Mouse (Mus musculus) layer of hippocampus, adult 8-10 months (tissue): ENCODE data around the gene Mrps21. TPM values are rescaled to one million over a fixed set of nuclear protein-coding genes. Genes with fewer than 3 reads are reported as not detected.
"Not testable (repeated sequence)": the region's sequence is repeated elsewhere in the genome, so short reads cannot be mapped to it uniquely, and the experiment has no call there.

ENCODE experiments used
- DNase-seq, 2 experiments: peaks; one replicate each; pipeline ENCODE4 v3.0.0; 2022; ENCODE audit warnings: low spot score in 2 of 2
- total RNA-seq, 4 experiments: library from RNA; stranded (reverse); gene quantifications; 2 replicates each; pipeline ENCODE4 v1.2.4; 2022

Mrps21 gene
- total RNA-seq: 100 to 1,000 TPM; 125 to 159 (median 138) TPM

DNA sequence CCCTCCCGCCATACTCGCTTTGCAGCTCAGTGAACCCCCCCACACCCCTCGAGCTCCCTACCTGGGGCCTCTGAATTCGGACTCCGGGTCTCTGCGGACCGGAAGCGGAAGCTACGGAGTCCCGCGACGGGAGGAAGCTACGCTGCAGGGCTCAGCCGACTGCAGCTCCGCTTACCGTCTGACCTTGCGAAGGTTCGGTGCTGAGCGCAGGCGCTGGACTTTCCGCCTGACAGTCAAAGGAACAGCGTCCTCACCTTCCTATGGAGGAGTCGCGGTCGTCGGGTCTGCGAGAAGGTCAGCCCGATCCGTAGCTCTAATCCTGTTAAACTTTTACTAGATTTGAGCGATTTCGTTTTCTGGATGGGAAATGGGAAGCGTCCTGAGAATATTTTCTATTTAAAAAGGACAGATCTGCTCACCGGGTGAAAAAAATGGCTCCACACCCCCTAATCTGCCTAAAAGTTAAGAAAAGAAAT, at the start of gene Mrps21:
Gene Mrps21, minus strand, starts transcription at position 128 of the 476 bp plus-strand sequence.
- DNase-seq: peak; percentile 77 to 79

DNA sequence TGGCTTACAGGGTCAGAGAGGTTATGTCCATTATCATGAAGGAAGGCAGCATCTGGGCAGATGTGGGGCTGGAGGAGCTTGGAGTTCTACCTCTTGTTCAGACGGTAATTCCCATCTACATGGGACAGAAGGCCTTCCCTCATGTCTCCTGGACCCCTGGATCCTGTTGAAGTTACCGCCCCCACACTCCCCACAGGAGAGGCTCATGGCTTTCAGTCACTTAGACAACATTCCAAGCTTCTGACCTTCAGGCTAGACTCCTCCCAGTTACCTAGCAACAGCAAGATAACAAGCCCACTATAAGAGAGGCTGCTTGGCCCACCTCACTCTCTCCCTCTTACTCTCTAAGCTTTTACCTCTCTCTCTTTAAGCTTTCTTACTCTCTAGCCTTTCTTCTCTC, 49.2 kb upstream of the Mrps21 start:
- not testable (repeated sequence) for DNase-seq

DNA sequence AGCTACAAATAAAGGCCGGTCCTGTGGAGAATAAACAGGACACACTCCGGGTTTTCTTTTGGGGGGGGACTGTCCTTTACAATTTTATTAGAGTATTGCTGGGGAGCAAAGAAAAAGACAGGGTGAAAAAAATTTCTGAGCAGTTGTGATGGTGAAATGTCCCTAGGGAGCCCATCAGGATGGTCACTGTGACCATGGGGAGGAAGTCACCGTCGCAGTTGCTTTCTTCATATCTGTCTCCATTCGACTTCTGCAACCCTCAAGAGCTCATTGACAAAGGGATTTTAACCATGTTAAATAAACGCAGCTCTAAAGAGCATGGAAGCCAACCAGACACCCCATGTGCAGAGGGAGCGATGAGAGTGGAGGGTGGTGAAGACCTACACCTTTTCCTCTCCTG, 45.4 kb upstream of the Mrps21 start:
- no peak for DNase-seq

DNA sequence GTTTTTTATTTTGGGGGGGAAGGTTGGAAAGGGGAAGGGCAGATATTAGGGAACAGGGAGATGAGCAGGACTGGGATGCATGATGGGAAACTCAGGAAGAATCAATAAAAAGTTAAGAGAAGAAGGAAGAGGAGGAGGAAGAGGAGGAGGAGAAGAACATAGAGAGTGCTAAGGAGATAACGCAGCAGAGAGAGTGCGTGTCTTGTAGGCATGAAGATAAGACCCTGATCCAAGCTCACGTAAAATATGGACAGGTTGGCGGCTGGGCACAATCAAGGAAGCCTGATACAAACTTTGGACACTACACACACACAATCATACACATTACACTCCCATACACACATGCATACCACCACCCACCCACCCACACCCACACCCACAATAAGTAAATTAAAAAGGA, 43.4 kb upstream of the Mrps21 start:
- no peak for DNase-seq

DNA sequence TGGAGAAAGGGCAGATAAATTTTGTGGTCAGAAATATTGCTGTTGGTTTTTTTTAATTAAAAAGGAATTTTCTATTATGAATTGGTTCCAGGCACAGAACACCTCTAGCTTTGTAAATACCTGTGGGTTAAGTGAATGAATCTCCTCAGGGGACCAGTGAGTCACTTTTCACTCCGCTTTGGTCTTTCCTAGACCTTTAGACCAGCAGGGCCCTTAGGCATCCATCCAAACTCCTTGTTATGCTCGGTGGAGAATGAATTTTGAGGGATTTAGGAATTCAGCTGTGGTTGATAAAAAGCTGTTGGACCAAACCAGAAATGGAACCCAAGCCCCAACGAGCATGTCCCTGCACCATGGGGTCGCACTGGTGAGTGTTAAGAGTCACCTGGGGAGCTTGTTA, 36.3 kb upstream of the Mrps21 start:
- no peak for DNase-seq

DNA sequence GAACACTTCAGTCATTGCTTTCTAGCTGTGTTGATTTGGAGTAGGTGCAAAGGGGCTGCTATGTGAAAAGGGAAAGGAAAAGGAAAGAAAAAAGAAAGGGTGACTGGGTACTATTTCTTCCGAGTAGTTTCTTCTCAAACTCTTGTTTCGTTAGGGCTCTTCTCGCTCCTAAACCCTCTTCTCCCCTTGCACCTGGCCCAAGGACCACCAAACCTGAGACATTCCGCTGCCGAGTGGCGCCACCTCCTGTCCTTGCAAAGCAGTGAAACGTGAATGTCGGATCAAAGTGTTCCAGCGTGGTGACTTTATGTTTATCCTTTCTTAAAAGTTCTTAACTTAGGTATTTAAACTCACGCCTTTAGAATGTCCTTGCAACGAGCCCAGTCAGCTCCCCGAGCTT, 35.5 kb upstream of the Mrps21 start:
- DNase-seq: no peak

DNA sequence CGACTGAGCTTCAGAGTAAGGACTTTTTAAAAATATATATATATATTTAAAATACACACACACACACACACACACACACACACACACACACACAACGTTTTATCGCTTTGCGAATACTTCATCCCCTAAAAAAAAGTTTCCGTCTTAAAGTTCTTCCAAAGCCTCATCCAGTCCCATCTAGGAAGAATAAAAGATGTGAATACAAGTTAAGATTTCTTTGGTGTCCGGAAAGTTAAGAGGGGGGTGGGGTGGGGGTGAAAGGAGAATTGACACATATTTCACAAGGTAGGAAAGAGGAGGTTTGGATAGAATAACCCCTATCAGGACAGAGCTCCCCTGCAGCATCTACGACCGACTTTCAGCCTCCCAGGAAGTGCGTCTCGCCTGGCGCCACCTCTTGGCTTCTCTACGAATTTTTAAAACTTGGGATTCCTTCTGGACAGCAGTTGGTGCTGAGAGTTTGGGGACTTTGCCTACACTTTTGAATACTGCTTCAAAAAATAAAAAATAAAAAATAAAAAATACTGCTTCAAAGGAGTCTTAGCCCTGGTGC, 34.7 kb upstream of the Mrps21 start:
- no peak for DNase-seq

DNA sequence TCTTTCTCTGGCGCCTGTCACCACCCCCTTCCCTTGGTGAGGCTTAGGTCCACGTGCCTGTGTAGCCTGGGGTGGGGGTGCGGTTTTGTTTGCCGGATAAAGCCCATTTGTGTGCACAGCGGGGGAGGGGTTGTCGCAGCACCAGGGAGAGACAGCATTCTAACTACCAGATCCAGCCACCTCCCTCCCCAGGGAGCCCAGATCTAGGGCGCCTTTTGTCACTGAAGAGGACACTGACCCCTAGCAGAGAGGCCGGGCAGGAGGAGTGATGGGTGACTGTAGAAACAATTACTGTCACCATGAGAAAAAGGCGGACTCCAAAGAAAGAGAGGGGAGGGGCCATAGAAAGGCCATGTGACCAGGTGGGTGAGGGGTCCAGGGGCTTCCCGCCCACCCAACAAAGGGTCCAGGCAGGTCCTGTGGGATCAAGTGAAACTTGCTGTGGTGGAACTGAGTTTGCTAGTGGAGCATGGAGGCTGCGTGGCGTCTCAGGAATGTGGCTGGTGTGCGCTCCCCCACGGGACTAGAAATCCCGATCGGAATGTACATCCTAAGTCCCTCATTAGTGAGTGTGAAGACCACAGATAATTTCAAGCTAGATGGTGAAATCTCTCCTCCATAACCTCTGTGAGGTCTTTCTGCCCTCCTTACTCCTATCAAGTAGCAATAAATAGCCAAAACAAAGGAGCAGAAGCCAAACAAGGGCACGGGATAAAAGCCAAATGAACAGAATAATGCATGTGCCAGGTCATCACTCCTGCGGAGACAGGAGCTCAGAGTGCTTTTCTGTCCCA, 34.0 kb upstream of the Mrps21 start:
- DNase-seq: peak; percentile 65 to 82

DNA sequence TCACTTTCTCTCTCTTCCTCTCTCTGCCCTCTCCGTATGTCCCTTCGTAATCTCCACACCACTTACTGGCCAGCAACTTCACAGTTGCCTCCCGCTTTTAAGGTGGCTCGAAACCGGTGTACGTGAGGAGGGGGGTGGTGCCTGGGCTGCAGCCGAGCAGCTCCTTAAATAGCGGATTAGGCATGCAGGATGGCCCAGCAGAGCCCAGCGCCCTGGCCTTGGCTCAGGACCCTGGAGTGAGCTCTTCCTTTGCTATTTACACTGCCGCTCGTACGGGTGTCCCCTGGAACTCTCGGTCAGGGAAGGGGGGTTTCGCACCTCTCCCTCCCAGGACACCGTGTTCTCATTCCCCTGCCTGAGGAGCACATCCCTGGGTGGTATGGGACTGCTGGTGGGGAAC, 33.2 kb upstream of the Mrps21 start, which contains the start of gene Car14:
Gene Car14, minus strand, starts transcription at position 124 of the 400 bp plus-strand sequence.
- DNase-seq: no peak

DNA sequence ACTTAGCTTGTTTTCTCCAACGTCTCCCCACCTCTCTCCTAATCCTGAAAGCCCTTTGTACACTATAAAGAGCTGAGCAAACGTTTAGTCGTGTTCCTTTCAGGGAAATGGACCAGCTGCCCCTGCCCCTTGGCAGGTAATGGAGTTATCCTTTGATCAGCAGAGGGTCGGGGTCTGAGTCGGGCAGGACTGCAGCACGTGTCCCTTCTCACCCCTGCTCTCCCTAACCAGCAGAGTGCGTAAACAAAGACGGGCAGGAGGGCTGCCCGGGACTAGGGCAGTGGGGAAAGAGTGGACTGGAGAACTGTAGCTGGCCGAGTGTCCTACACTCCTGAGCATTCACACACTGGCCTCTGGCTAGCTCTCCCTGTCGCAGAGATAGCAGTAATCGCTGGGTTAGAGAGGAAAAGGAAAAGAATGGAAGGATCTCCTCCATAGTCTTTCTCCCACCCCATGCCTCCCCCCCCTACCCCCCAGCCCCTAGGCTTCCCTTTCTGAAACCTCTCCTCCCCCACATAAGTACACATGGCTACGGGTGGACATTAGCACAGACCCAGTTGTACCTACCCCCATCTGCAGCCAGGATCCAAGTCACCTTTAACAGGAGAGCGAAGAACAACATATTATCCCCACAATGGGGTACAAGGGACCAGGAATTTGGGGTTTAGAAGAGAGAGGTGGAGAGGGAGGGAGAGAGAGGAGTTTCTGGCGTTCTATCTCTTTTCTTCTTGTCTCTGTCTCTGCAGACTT, 32.6 kb upstream of the Mrps21 start:
- DNase-seq: no peak

DNA sequence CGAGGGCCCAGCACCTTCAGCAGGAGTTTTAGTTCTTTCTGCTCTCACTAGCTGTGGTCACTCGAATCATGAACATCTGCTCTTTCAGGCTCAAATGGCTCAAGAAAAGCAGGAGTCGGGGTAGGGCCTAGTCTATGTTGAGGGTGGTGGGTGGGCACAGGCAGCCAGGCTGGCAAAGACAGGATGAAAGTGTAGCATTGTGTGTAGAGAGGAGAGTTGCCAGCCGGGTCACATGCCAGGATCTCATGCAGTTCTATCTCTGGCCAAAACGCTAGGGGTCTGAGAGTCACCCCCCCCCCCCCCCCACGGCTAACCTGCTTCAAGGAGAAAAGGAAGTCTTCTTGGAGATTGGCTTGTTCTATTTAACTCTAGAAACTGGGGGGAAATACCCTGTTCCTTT, 31.3 kb upstream of the Mrps21 start:
- no peak for DNase-seq

DNA sequence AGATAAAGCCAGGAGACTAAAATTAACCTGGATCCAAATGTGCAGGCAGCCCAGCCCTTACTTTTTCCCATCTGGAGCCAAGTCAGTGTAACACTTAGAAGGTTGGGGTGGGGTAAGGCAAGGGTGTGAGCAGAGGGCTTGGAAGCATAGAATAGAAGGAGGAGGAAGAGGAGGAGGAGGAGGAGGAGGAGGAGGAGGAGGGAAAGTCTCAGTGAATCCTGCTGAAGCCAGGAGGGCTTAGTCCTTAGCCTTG, 31.0 kb upstream of the Mrps21 start:
- DNase-seq: no peak

DNA sequence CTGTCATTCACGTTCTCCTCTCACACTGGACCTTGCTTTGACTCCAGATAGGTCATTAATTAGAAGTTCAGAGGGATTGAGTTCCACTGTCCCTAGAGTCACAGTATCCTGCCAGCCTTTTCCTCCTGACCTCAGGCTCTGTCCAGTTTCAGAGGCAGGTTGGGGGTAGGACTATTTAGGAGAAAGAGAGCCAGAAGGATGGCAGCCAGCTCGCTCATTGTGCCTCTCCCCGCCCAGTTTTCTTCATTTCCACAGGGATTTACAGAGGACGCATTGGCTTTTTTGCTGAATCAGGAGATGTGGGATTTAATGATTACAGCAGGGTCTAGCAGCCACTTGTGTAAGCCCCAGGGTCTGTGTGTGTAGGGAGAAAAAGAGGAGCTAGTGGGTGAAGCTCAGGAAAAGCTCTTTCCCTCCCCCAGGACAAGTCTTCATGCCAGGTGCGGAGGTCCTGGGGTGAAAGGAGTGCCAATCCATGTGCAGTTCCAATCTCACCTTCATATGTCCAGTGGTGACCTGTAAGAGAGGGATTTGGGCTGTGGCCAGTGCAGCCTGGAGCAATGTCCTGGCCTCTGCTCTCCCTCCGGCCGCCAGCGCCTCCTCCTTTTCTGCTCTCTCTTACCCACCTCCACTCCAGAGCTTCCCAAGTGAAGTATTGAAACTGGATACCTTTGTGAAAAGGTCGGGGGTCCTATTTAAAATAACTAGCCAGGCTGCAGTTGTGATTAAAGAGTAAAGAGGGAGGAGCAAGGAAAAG, 30.5 kb upstream of the Mrps21 start:
- no peak for DNase-seq

DNA sequence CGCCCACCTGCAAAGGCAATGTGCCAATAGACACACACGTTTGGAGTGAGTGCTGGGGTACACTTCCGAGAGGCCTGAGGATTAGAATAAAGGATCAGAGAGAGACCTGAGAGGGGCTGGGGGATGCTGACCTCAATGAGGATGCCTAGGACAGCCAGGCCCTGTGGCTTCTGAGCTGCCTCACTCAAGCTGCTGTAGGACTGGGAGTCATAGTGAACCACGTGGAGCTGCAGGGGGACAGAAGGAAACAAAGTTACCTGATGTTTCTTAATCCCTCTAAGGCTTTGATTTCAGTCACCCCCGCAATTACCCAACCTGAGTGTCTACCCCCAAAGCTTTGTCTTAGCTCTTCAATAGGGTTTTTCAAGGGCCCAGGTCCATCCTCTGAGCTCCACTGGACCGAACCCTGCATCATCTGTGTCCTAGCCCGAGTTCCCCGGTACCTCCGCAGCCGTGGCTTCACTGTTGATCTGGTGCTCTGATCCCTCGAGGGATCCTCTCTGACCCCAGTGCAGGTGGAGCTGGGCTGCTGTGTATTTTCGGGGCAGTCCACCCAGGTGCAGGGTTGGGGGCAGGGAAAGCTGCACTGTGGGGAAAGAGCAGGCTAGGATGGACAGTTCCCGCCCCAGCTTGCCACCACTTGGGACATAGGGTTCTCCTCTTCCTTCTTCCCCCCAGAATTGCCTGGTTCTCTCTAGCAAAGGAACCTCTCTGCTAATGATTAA, 28.6 kb upstream of the Mrps21 start:
- no peak for DNase-seq

DNA sequence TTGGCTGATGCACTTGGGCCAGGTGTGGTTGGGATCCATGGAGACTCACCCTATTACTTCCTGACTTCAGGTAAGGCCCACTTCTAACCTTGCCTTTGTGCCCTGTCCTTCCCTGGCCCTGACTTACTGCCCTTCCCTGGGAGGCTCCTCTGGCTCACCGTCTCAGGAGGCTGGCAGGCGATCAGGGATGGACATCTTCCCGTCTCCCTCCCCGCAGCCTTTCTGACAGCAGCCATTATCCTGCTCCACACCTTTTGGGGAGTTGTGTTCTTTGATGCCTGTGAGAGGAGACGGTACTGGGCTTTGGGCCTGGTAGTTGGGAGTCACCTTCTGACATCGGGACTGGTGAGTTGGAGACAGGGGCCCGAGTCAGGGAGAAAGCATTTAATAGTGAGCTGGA, 24.2 kb upstream of the Mrps21 start:
- DNase-seq: not testable (repeated sequence)

DNA sequence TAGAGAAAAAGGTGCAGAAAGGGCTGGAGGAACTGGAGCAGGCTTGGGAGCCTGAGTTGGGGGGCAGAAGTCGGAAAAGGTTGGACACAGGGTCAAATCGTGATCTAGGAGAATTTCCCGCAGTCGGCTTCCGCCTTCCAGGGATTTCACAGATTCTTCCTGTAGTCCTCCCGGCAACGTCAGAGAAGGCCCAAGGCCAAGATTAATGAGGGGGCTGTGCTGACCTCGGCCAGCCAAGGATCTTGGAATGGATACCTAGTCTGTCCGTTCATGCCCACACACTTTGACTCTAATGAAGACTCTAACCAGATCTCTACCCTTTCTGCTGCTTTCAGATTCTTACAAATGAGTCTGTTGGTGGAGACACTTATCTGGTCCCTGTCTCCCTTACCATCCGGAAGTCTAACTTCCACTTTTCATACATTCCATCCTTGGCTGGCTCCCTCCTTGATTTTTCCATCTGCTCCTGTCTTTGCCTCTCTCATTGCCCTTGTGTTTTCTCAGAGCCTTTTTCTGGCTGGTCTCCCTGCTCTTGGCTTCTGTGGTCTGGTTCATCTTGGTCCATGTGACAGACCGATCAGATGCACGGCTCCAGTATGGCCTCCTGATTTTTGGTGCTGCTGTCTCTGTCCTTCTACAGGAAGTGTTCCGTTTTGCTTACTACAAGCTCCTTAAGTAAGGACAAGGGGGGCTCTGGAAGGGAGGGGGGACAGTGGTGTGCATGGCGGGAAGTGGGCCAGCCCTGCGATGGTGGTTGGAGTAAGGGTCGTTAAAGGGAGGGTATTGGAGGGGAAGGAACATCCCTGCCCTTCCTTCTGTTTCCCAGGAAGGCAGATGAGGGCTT, 23.2 kb upstream of the Mrps21 start:
- DNase-seq: no peak

DNA sequence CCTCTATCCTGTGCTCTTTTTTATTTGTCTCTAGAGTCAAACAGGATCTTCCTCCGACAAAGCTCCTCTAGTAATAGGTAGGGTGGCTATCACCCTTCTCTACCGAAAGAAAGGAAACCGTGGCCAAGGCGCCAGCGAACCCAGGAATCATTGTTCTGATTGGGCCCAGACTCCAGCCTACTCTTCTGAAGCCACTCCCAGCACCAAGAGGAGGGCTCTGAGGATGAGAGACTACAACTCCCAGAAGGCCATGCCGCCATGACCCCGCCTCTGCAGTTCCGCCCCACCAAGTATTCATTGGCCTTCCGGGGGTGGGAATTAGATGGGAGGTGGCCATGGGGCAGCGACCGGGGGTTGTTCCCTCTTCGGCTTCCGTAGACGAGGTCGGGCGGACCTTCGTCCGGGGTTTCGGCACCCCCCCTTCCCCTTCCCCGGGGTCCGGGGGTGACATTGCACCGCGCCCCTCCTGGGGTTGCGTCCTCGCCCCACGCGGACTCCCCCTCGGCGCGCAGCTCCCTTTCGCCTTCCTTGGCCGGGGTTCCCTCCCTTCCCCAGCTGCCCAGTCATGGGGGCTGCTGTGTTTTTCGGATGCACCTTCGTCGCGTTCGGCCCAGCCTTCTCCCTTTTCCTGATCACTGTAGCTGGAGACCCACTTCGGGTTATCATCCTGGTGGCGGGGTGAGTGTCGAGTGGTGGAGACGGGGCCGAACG, 22.4 kb upstream of the Mrps21 start, which contains the start of gene Aph1a:
Gene Aph1a, plus strand, starts transcription at position 364 of the 711 bp plus-strand sequence.
- peak; percentile 95 to 98 for DNase-seq

DNA sequence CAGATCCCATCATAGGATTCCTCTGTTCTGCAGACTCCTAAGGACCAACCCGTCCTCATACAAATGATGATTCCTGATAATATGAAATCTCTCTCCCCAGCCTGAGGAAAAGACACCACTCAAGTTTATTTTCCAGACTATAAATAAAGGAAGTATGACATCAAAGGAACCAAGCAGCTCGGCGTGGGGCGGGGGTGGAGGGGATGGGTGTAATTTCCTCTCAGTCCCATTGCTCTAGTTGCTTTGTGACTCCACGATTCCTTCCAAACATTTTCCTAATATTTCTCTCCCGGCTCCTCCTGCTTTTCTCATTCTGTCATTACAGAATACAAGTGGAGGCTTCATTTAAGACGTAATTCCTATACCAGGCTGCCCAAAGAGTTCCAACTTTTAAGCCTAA, 21.8 kb upstream of the Mrps21 start:
- no peak for DNase-seq
